Mouse (Mus musculus) liver, adult 2 months (tissue): Measurements from ENCODE around the gene Myo16. TPM values are rescaled to one million over a fixed set of nuclear protein-coding genes. Genes with fewer than 3 reads are reported as not detected.

Experiments used
- DNase-seq: peaks from one replicate; pipeline ENCODE4 v3.0.0-alpha.2; 2011; ENCODE audit warnings: low read depth, low spot score; ENCODE audit errors: extremely low read depth
- H3K27ac ChIP-seq: fragments of 200-500 bp; replicated peaks from 2 replicates; pipeline ENCODE4 v1.5.1; 2012; ENCODE audit warnings: low read depth, mild to moderate bottlenecking, control low read depth, inconsistent platforms, low read length; ENCODE audit not compliant: insufficient read depth
- H3K27me3 ChIP-seq: fragments of 200-500 bp; 2 replicates; pipeline ENCODE4 v1.6.1; 2012; ENCODE audit warnings: mild to moderate bottlenecking, moderate library complexity, low read length, inconsistent platforms; ENCODE audit not compliant: control insufficient read depth, insufficient read depth
- H3K36me3 ChIP-seq: fragments of 200-500 bp; 2 replicates; pipeline ENCODE4 v1.6.1; 2012; ENCODE audit warnings: low read length, inconsistent platforms; ENCODE audit not compliant: control insufficient read depth, insufficient read depth
- H3K4me1 ChIP-seq: fragments of 200-500 bp; 2 replicates; pipeline ENCODE4 v1.6.1; 2011; ENCODE audit warnings: low read length; ENCODE audit not compliant: control insufficient read depth, insufficient read depth
- H3K4me3 ChIP-seq: fragments of 200-500 bp; 2 replicates; pipeline ENCODE4 v1.5.1; 2011; ENCODE audit warnings: low read depth, mild to moderate bottlenecking, control low read depth, low read length, moderate library complexity; ENCODE audit not compliant: insufficient read depth
- H3K79me2 ChIP-seq: fragments of 200-500 bp; 2 replicates; pipeline ENCODE4 v1.6.1; 2012; ENCODE audit warnings: inconsistent platforms, mild to moderate bottlenecking, low read length, moderate library complexity; ENCODE audit not compliant: control insufficient read depth, insufficient read depth
- H3K9ac ChIP-seq: fragments of 200-500 bp; 2 replicates; pipeline ENCODE4 v1.6.1; 2012; ENCODE audit warnings: low read depth, mild to moderate bottlenecking, control low read depth, inconsistent platforms, low read length
- CTCF ChIP-seq: fragments of 200-500 bp; IDR thresholded peaks from 2 replicates; pipeline ENCODE4 v1.5.1; 2011; ENCODE audit warnings: low read depth, low read length, control low read depth
- POLR2A ChIP-seq: fragments of 200-500 bp; IDR thresholded peaks from 2 replicates; pipeline ENCODE4 v1.6.1; 2011; ENCODE audit warnings: low read length, control low read depth; ENCODE audit not compliant: insufficient read depth; ENCODE audit errors: extremely low read depth
- WGBS: fragments of 180-500 bp; shearing (Covaris S2); methylation state at CpG from one replicate; pipeline ENCODE4 v1.1.7; 2018; 5-methylcytosine and 5-hydroxymethylcytosine counted together
- polyA plus RNA-seq: library from polyadenylated mRNA; depleted of rRNA; stranded (reverse); fragments of >200 nt; gene quantifications from 2 replicates; pipeline ENCODE4 v1.2.3, GENCODE M21; 2012
- total RNA-seq: library from RNA; depleted of rRNA; stranded (reverse); fragments of >200 nt; gene quantifications from 2 replicates; pipeline ENCODE4 v1.2.3, GENCODE M21; 2014

The Myo16 gene
- total and polyA plus RNA-seq, 2 experiments: not detected

- Histone ChIP-seq H3K27me3 (peaks cover 3% of the 10 kb centered on the region; the same call in 1 of the 2 replicates), H3K27ac (no peak overlapping the region), H3K9ac (no peak overlapping the region), H3K36me3 (no peaks in the 10 kb centered on the region), H3K4me3 (no peak overlapping the region), H3K79me2 (no peaks in the 10 kb centered on the region), H3K4me1 (no peaks in the 10 kb centered on the region)
- 83% methylated on average over 5 of the region's 5 CpGs for WGBS
- TF ChIP-seq CTCF: no peak
- no peak for TF ChIP-seq POLR2A
- DNase-seq: no peak
Measured at GRCm38 (mm10) chr8:10561616-10562015, 407.9 kb downstream of the Myo16 start.

DNA sequence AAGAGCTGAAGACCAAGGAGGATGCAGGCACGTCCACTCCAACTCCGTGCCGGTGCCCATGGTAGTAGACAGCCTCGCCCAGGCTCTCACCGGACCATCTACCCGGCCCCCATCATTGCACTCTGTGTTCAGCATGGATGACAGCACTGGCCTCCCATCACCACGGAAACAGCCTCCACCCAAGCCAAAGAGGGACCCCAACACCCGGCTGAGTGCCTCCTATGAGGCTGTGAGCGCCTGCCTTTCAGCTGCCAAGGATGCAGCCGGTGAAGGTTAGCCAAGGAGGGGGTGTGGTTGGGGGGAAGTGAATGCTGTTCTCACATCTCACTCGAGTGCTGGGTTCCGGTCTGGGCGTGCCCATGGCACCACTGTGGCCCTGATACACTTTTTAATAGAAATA is 408.3 kb downstream of the Myo16 start:
- 84% methylated on average over 13 of the region's 13 CpGs for WGBS
- H3K4me1 ChIP-seq: no peaks in the 10 kb centered on the region
- peaks cover 3% of the 10 kb centered on the region; the same call in 1 of the 2 replicates for H3K27me3 ChIP-seq
- H3K79me2 ChIP-seq: no peaks in the 10 kb centered on the region
- H3K27ac ChIP-seq: no peak overlapping the region
- H3K36me3 ChIP-seq: no peaks in the 10 kb centered on the region
- H3K9ac ChIP-seq: no peak overlapping the region
- no peak for DNase-seq
- no peak overlapping the region for H3K4me3 ChIP-seq
- no peak for TF ChIP-seq CTCF
- TF ChIP-seq POLR2A: no peak

DNA sequence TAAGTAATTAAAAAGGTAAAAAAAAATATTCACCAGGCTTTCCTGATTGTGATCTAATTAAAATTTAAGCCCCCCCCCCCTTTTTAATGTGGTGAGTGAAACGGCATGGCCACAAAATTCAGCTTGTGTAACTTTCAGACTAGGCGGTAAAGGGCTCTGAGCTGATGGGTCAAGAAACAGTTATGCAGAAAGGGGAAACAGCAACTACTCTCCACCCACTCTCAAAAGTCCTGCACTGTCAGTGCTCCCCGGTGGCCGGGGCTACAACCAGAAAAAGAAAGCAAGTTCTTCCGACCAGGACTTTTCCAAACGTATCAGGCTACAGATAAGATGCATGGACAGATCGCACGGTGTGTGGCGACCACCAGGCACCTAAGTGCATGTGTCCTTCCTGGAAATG is 408.9 kb downstream of the Myo16 start:
- H3K36me3 ChIP-seq: no peaks in the 10 kb centered on the region
- no peak for TF ChIP-seq POLR2A
- TF ChIP-seq CTCF: no peak
- no peak overlapping the region for H3K4me3 ChIP-seq
- 86% methylated on average over 9 of the region's 9 CpGs for WGBS
- H3K9ac ChIP-seq: no peak overlapping the region
- no peaks in the 10 kb centered on the region for H3K79me2 ChIP-seq
- no peaks in the 10 kb centered on the region for H3K4me1 ChIP-seq
- H3K27me3 ChIP-seq: peaks cover 3% of the 10 kb centered on the region; the same call in 1 of the 2 replicates
- no peak for DNase-seq
- no peak overlapping the region for H3K27ac ChIP-seq

DNA sequence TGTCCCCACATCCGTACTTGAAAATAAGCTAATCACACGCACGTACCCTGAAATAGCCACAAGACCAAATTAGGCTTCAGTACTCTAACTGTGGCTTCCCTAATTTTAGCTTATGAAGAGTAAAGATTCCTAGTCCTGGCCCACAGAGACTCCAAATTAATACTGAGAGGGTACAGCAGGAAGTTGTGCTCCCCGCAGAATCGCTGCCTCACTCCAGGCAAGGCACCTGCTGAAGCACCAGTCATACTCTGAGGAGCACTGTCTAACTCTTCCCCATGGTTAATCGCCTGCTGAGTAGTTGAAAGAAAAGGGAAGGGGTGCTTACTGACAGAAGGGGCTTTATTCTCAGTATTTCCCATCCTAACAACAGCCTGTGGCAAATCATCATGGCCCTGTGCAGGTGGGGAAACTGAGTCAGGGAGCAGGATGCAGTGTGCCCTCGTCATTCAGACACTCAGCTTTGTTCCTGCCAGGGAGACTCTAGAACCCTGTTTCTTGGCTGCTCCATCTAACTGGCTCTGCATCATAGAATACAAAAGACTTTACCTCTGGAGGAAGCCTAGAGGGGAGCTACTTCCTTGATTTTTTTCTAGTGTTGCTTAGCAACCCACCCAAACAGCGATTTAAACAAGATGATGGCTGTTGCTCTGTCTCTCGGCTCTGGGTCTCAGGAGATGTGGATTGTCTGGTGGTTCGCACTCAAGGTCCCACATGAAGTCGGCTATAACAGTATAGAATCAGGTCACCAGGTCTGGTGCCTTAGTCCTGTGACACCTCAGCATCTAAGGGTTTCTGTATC is 411.7 kb downstream of the Myo16 start:
- H3K9ac ChIP-seq: no peak overlapping the region
- H3K27ac ChIP-seq: no peak overlapping the region
- DNase-seq: no peak
- WGBS: 80% methylated on average over 11 of the region's 11 CpGs
- H3K36me3 ChIP-seq: no peaks in the 10 kb centered on the region
- no peaks in the 10 kb centered on the region for H3K79me2 ChIP-seq
- H3K27me3 ChIP-seq: peaks cover 3% of the 10 kb centered on the region; the same call in 1 of the 2 replicates
- TF ChIP-seq POLR2A: no peak
- no peak for TF ChIP-seq CTCF
- no peaks in the 10 kb centered on the region for H3K4me1 ChIP-seq
- no peak overlapping the region for H3K4me3 ChIP-seq

DNA sequence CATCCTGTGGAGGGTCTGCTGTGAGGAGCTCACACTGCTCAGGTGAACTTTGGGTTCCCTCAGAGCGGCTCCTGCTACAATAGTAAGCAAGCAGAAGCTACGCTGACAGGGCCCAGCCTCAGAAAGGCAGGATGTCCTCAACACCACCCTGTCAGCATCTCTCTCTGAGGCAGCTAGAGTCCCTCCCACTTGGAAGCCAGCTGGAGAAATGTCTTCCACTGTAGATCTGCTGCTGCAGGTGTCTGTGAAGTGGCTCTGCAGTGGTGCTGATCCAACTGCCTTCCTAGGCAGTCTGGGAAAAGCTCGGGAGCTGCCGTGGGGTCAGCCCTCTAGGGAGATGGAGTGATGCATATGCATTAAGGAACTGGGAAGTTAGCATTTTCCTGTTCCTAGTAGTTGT is 414.7 kb downstream of the Myo16 start:
- TF ChIP-seq CTCF (no peak), POLR2A (no peak)
- H3K79me2 ChIP-seq: no peaks in the 10 kb centered on the region
- DNase-seq: no peak
- no peak overlapping the region for H3K9ac ChIP-seq
- 88% methylated on average over 4 of the region's 4 CpGs for WGBS
- H3K4me3 ChIP-seq: no peak overlapping the region
- H3K4me1 ChIP-seq: no peaks in the 10 kb centered on the region
- H3K36me3 ChIP-seq: no peaks in the 10 kb centered on the region
- H3K27ac ChIP-seq: no peak overlapping the region
- H3K27me3 ChIP-seq: no peaks in the 10 kb centered on the region

GRCm38 (mm10) chr8:10574096-10574495 is 420.4 kb downstream of the Myo16 start:
- DNase-seq: peak; percentile 56

More at GRCm38 (mm10) chr8:10574096-10574495, 420.4 kb downstream of the Myo16 start:
- no peaks in the 10 kb centered on the region for H3K27me3 ChIP-seq
- H3K36me3 ChIP-seq: no peaks in the 10 kb centered on the region
- 10% methylated on average over 6 of the region's 6 CpGs for WGBS
- no peak overlapping the region for H3K9ac ChIP-seq
- no peak overlapping the region for H3K27ac ChIP-seq
- H3K4me3 ChIP-seq: no peak overlapping the region
- H3K79me2 ChIP-seq: no peaks in the 10 kb centered on the region
- H3K4me1 ChIP-seq: no peaks in the 10 kb centered on the region
- TF ChIP-seq POLR2A: no peak
- TF ChIP-seq CTCF: peak; percentile 74; the same call in 1 of the 2 replicates
